Mouse (Mus musculus): Measurements from ENCODE around the gene Edil3.
A peak's percentile ranks its signal among the peaks of the same experiment; 100 is the strongest.

The Edil3 gene

GRCm38 (mm10) chr13:89256906-89257305 is 435.6 kb downstream of the Edil3 start:
- DNase-seq: no peak

- no peak for DNase-seq
Measured at GRCm38 (mm10) chr13:89286696-89287305, 465.5 kb downstream of the Edil3 start.

GRCm38 (mm10) chr13:89288201-89288600 is 466.9 kb downstream of the Edil3 start:
- DNase-seq: no peak

- no peak for DNase-seq
Measured at GRCm38 (mm10) chr13:89321155-89321554, 499.9 kb downstream of the Edil3 start.

- DNase-seq: no peak
Measured at GRCm38 (mm10) chr13:89324282-89324681, 503.0 kb downstream of the Edil3 start.

GRCm38 (mm10) chr13:89334494-89334893 is 513.2 kb downstream of the Edil3 start:
- DNase-seq: peak in 1 of 2 experiments; percentile 20

GRCm38 (mm10) chr13:89335908-89336579 is 514.8 kb downstream of the Edil3 start:
- DNase-seq: no peak

- DNase-seq: no peak
Measured at GRCm38 (mm10) chr13:89339055-89339454, 517.8 kb downstream of the Edil3 start.

GRCm38 (mm10) chr13:89339776-89340175 is 518.5 kb downstream of the Edil3 start:
- no peak for DNase-seq

- DNase-seq: no peak
Measured at GRCm38 (mm10) chr13:89355234-89355633, 534.0 kb downstream of the Edil3 start.

- no peak for DNase-seq
Measured at GRCm38 (mm10) chr13:89358407-89358806, 537.1 kb downstream of the Edil3 start.

GRCm38 (mm10) chr13:89362274-89362673 is 541.0 kb downstream of the Edil3 start:
- no peak for DNase-seq

GRCm38 (mm10) chr13:89371253-89371652 is 550.0 kb downstream of the Edil3 start:
- no peak for DNase-seq

GRCm38 (mm10) chr13:89371656-89372240 is 550.5 kb downstream of the Edil3 start:
- DNase-seq: no peak

All from lung, postnatal 4 days (tissue).